Mouse (Mus musculus): ENCODE measurements around the gene Slx1b.
"Not testable (repeated sequence)": the region's sequence is repeated elsewhere in the genome, so short reads cannot be mapped to it uniquely, and the experiment has no call there.

Slx1b gene

DNA sequence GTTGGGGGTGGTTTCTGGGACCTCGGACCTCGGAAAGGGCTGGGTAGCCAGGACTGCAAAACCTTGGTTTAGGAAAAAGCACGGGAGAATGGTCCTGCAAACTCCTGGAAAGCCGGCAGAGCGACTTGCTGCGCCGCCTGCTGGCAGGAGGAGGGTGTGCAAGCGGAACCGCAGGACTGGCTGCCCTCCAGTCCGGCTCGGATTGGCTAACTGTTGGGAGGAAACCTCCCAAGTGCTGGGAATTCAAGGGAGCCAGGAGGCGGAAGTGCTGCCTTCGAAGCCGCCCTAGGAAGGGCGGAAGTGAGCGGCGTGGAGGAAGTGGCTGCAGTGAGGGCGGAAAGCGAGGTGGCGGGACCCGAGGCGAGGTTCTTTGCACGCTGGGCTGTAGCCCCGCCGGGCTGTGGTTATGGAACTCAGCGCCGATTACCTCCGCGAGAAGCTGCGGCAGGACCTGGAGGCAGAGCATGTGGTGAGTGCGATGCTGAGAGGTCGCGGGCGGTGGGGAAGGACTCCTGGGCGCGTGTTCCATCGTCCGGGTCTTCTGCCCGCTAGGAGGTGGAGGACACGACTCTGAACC is at the start of gene Slx1b:
Slx1b (minus strand) TSS at position 154 of the 577 bp plus-strand sequence.
- in situ Hi-C loops (cut with MboI, MseI), result no loop called here

DNA sequence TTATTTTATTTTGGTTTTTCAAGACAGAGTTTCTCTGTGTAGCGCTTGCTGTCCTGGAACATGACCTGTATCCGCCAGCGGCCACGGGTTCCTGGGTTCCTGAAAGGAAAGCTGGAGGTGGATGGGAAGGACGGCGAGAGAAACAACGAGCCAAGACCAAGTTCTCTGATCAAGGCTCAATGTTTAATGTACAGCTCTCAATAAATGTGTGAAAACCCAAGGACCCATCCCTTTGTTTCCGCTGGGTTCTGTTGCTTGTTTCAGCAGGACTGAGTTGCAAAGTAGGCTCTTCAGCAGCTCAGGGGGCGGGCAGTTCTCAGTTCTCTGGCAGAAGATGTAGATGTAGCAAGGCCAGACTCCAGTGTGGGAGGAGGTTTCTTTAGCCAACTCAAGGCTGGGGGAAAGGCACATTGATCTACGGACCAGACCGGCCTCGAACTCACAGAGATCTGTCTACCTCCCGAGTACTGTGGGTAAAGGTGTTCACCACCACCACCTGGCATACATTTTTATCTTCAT is 46.4 kb upstream of the Slx1b start:
- in situ Hi-C loops (cut with MboI, MseI), result no loop called here

DNA sequence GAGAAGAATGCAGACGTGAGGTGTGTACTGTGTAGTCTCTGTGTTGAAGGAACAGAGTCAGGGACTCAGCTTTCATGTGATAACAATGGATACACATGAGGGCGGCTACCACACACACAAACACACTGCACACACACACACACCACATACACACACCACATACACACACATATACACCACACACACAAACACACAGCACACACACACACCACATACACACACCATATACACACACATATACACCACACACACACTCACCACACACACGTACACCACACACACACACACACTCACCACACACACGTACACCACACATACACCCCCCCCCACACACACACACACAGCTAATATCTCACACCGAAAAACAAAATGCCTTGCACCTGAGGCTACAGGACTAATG is 45.9 kb upstream of the Slx1b start:
- in situ Hi-C loops (cut with MboI, MseI), result no loop called here

DNA sequence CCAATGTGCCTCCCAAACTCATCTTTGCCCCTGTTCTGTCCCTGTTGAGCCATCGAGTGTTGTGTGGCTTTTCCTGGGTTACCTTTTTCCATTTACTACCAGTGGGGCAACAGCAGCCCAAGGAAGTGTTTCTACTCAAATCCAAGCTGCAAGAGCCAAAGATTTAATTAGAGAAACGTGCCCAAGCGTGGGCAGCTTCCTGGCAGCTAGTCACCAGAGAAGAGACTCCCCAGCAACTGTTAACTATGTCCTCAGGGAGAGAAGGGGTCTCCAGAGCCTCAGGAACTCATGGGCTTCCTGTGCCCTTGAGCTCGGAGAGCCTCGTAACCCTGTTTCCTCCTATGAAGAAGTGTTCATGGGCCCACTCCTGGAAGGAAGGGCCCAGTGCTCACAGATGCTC is 45.4 kb upstream of the Slx1b start:
- in situ Hi-C loops (cut with MboI, MseI), result no loop called here

DNA sequence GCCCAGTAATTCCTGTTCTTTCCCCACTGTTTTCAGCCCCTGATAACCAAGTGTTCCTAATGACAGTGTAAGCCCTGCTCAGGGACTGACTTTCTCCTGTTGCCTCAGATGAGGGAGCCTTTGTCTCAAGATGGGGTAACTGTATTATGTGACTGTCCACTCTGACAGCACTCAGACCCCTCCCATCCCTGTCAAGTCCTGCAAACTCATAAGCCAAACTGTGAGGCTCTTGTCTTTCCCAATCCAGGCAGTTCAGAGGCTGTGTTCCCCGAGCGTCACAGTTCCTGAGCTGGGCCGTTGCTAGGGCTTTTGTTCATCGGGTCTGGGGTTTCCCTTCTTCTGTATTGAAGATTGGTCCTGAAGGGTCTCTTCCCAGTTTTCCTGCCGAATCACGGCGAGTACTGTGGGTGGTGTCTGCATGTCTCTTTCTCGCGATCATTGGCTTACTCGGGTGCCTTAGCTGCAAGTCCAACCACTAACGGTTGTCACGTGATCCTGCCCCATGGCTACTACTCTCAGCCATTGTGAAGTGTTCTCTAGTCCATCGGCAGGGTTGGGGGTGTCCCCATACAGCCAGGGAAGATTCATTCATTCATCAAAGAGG is 44.6 kb upstream of the Slx1b start:
- in situ Hi-C loops (cut with MboI, MseI), result no loop called here

DNA sequence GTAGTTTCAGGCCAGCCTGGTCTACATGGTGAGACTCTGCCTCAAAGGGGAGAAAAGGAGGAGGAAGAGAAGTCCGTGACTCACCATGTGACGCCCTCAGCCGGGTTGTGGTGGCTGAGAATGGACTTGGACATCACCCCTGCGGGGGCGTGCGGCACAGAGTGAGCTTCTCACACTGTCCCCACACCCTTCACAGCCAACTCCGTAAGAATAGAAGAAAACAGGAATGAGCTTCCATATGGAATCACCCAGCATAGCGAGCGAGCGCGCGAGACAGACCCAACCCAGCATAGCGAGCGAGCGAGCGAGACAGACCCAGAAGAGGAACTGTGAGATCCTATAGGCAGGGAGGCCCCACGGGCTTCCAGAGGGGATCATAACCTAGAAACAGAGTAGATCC is 44.0 kb upstream of the Slx1b start:
- in situ Hi-C loops (cut with MboI, MseI), result no loop called here

DNA sequence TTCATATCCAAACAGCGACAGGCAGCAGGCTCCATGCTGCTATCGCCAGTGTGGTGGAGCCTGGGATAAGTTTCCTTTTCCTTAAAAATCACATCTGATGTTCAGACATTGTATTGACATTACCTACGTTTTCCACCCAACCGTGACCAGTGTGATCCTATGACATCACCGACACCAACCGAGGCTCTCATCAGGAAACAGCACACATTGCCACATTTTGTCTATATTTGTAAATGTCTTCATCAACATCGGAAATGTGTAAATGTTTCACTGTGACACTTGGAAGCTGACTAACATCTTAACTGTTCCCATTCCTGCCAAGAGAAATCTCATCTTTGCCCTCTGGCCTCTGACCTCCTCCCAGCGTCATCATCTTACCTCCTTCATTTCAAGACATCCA is 40.5 kb upstream of the Slx1b start:
- in situ Hi-C loops (cut with MboI, MseI), result no loop called here

DNA sequence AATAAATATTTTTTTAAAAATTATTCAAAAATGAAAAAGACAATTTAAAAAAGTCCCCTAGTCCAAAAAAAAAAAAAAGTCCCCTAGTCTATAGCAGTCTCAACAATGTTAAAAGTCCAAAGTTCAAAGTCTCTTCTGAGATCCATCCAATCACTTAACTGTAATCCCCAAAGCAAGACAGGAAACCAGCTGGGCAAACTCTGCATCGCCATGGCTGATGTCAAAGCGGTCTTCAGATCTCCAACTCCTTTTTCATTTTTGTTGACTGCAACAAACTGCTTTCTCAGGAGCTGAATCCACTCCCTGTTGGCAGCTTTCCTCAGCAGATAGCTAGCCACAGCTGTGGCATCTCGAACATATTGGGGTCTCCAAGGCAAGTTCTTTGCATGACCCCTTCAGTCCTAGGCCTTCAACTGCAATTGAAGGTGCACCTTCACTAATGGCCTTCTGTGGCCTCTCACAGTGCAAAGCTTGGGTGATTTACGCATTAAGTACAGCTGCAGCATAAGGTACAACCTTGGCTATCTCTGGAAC is 34.7 kb upstream of the Slx1b start:
- in situ Hi-C loops (cut with MboI, MseI), result not testable (repeated sequence)

DNA sequence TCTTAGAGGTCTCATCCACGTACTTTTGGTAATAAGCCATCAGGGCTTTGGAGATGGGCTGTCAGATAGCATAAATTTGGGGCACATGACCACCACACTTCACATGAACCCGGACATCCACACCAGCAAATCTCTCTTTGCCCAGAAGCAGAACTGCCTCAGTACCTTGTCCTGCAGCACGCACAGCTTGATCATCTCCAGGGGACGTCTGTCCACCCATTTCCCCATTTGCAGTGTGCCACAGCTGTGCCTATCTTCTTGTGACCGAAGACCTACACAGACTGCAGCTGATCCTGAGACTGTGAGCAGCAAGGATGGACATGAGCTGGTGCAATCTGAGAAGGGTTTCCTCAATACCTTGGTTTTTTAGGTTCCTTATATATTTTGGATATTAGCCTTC is 30.1 kb upstream of the Slx1b start:
- in situ Hi-C loops (cut with MboI, MseI), result no loop called here

DNA sequence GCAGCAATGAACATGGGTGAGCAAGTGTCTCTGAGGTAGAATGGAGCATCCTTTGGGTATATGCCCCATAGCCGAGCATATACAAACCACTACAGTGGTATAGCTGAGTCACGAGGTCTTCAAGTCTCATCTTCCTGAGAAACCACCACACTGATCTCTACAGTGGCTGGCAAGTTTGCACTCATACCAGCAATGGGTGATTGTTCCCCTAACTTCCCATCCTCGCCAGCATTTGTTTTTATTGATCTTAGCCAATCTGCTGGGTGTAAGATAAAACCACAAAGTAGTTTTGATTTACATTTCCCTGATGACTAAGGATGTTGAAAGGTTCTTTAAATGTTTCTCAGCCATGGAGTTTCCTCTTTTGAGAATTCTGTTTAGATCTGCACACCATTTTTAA is 29.5 kb upstream of the Slx1b start:
- in situ Hi-C loops (cut with MboI, MseI), result no loop called here

DNA sequence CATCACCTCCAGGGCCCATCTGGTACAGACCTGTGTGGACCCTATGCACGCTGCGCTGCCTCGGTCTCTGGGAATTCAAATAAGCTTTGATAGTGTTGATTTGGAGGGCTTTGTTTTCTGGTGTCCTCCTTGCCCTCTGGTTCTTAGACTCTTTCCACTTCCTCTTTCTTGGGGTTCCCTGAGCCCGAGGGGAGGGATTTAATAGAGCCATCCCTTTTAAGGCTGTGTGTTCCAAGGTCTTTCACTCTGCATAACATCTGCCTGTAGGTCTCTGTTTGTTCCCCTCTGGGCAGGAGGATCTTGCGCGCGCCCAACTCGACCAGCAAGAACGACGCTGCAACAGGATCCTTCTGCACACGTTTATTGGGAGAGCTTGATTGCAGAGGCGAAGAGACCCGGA is 26.1 kb upstream of the Slx1b start:
- in situ Hi-C loops (cut with MboI, MseI), result no loop called here

DNA sequence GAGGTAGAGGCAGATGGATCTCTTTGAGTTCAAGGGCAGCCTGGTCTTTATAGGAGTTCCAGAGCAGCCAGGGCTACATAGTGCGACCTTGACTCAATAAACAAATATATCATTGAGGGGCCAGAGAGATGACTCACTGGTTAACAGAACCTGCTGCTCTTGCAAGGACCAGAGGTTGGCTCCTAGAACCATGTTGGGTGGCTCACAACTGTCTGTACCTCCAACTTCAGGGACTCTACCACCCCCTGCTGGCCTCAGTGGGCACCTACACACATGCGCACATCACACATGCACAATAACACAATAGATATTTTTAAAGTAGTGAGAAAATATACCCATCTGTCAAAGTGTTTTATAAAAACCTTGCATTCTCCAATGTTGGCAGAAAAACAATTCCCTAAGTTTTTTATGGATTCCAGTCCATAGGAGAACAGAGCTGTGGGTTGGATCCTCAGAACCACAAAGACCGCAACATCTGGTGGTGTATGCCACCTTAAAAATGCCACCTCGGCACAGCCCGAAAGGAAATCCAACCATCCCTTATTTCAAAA is 23.3 kb upstream of the Slx1b start:
- in situ Hi-C loops (cut with MboI, MseI), result no loop called here

DNA sequence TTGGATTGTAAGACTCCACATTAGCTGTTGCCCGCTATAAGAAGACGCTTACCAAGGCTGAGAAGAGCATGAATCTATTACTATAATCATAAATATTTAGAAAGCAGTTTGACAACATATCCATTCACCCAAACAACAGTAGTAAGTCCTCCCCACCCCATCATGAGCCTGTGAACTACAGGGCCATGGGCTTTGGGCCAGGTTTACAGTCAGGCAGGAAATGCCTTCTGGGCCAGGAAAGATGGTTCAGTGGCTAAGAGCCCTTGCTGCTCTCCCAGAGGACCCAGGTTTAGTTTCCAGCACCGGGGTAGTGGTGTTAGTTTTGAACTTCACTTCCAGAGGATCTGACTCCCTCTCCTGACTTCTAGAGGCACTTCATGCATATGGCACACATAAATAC is 22.0 kb upstream of the Slx1b start:
- in situ Hi-C loops (cut with MboI, MseI), result no loop called here

DNA sequence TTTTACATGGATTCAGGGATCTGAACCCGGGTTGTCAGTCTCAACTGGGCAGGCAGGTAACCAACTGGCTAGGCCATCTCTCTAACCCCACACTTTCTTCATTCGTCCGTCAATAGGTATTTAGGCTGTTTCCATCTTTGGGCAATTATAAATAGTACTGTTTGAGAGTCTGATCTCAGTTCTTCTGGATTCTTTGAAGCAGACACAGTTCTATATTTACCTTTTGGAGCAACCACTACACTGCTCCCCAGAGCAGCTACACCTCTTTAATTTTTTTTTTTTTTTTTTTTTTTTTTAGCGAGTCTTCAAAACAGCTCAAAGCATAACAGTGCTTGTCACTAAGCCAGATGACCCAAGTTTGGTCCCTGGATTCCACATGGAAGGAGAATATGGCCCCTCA is 20.1 kb upstream of the Slx1b start:
- in situ Hi-C loops (cut with MboI, MseI), result no loop called here

DNA sequence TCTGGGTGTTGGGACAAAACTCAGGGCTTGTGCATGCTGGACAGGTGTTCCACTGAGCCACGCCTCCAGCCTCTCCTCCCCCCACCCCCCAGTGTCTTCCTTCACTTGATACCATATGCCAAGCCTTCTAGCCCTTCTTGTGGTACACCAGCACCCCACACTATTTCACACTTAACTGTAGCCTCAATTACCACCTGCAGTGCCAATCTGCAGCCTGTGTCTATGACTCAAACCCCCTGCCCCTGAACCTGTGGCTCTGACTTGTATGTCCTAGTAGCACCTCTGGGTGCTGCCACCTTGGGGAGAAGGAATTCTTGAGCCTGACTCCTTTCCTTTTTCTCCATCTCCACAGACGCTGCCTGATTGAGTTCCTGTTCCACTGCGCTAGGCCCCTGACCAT is 16.3 kb upstream of the Slx1b start:
- in situ Hi-C loops (cut with MboI, MseI), result no loop called here

DNA sequence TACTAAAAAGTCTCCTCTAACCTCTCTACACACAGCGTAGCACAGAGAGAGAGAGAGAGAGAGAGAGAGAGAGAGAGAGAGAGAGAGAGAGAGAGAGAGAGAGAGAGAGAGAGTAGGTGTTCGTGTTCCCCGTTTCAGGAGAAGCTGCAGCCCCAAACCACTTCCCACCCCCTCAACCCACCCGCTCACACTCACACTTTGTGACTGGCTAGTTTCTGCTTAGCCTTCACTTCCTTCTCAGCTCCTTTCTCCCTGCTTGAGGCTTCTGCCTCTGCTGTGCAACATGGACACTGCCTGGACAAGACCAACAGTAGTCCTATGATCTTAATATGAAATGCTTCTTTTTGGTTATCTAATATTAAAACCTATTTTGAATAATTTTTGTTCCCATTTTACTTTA is 14.7 kb upstream of the Slx1b start:
- in situ Hi-C loops (cut with MboI, MseI), result no loop called here

DNA sequence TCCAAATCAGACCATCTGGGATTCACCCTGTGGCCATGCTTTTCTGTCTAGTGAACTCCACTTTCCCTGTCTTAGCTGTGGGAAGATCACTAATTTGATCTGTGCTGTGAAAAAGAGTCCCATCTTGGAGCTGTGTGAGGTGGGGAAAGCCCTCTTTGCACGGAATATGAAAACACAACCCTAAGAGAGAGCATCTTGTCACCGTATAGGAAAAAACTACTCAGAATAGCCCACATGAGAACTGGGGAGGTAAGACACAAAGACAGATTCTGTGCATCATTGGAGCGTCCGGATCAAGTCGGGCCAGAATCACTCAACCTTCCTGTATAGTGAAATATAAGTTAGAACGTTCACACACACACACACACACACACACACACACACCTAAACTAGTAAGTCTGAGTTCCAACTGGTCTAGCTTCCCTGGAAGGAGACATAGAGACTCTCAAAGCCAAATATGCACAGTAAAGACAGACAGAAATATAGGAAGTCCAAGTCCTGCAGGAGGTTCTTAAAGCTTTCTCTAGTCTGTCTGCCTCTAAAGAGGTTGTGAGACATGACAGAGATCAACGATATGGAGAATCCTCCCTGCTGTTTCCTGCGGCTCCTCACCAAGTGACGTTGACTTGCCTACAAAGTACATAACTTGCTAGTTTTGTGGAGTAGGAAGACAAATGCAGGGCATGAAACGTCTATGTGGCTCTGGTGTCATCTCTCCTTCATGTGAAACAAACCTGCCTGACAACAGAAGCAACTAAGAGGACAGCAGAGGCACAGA is 12.8 kb upstream of the Slx1b start:
- in situ Hi-C loops (cut with MboI, MseI), result no loop called here

DNA sequence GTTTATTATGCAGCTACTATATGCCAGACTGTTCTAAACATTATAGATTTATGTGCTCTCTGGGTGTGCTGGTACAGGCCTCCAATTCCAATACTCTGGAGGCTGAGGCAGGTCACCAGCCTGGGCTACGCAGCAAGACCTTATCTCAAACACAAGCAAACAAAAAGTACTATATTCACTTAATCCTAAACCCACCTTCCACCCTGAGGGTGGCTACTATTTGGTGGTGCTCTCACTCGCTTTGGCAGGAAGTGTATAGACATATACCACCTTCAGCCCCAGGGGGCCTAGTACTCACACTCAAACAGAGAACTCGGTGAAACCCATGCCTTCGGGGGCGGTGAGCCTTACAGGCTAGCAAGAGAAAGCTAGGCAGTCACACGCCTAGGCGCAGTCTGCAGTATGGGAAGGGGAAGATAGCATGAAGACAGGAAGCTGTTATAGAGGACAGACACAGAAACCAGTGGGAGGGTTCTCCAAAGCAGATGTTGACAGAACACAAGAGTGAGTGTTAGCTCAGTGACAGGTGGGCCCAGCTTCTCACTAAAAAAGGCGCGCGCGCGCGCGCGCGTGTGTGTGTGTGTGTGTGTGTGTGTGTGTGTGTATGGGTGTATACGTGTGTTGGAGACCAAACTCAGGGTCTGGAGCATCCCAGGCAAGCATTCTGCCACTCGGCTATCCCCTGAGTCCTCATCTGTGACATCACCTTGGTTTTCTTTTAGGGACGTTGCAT is 12.0 kb upstream of the Slx1b start, which contains the start of gene Coro1a:
Coro1a (minus strand) TSS at position 346 of the 733 bp plus-strand sequence.
- in situ Hi-C loops (cut with MboI, MseI), result no loop called here

DNA sequence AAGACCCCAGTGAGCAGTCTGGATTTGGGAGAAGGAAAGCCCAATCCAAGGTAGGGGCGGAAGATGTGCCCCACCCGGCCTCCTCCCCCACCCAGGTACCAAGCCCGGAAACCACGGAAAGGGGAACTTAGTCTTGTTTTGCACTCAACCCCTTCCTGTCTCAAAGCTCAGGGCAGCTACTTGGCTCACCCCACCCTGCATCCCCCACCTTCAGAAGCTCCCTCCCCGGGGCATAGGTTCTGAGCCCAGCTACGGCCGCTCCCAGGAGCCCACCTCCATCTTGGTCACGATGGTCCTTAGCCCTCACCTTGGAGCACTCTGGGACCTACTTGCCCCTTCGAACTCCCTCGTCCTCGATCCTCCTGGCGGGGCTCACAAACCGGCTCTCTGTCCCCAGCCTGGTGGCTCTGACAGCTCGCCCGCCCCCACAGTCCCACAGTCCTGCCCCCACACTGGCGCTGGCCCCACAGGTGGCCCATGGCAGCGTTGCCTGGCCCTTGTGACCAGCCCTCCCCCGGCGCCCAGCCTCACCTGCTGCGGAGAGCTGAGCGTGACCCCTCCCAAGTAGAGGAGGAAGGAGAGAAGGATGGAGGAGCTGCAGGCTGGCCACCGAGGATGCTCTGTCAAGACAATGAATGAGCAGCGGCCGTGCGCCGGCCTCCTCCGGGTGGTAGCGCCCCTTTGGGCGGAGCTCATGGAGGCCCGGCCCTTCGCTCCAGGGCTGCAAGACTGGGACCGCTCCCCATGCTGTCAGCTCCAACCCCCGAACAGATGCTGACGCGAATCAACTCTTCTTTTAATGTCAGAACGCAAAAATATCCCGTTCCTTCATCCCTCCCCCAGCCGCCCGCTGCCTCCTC is 8.8 kb upstream of the Slx1b start:
- in situ Hi-C loops (cut with MboI, MseI), result no loop called here

DNA sequence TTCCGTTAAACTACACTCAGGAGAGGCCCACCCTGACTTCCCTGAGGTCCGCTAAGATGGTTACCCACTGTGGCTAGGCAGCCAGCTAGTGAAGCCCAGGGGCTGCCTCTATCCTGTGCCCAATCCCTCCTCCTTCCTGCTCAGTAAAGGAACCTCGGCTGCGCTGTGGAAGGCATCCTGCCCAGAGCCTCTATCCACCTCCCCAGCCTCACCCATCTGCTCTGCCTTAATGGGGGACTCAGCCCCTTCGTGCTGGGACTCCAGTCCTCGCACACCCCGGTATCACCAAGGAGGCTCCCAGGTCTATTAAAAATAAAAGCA is 8.1 kb upstream of the Slx1b start:
- in situ Hi-C loops (cut with MboI, MseI), result no loop called here

Measured in T-helper 17 cell (primary cell).